Mouse (Mus musculus) heart, embryonic 10.5 days (tissue): ENCODE measurements around the gene Disc1. TPM values are rescaled to one million over a fixed set of nuclear protein-coding genes. Genes with fewer than 3 reads are reported as not detected.

Experiments used
- DNase-seq: peaks from one replicate; pipeline ENCODE4 v3.0.0-alpha.2; 2017; ENCODE audit warnings: low spot score
- H3K27ac ChIP-seq: fragments of 300-500 bp; sonication (generic); 2 replicates; pipeline ENCODE4 v1.5.1; 2016; ENCODE audit warnings: mild to moderate bottlenecking
- H3K27me3 ChIP-seq: fragments of 300-500 bp; sonication (generic); 2 replicates; pipeline ENCODE4 v1.6.1; 2016; ENCODE audit warnings: mild to moderate bottlenecking; ENCODE audit not compliant: poor library complexity, insufficient read depth, severe bottlenecking
- H3K36me3 ChIP-seq: fragments of 300-500 bp; sonication (generic); 2 replicates; pipeline ENCODE4 v1.6.1; 2016; ENCODE audit warnings: mild to moderate bottlenecking, moderate library complexity
- H3K4me1 ChIP-seq: fragments of 300-500 bp; sonication (generic); 2 replicates; pipeline ENCODE4 v1.6.1; 2016; ENCODE audit warnings: mild to moderate bottlenecking
- H3K4me3 ChIP-seq: fragments of 300-500 bp; sonication (generic); 2 replicates; pipeline ENCODE4 v1.5.1; 2016; ENCODE audit warnings: mild to moderate bottlenecking, moderate library complexity
- H3K9me3 ChIP-seq: fragments of 300-500 bp; sonication (generic); 2 replicates; pipeline ENCODE4 v1.6.1; 2016; ENCODE audit warnings: mild to moderate bottlenecking, moderate library complexity
- WGBS: fragments of 180-500 bp; shearing (Covaris S2); methylation state at CpG from one replicate; pipeline ENCODE4 v1.1.7; 2016; 5-methylcytosine and 5-hydroxymethylcytosine counted together
- polyA plus RNA-seq: library from polyadenylated mRNA; unstranded; fragments of >200 nt; fragmentation: Nextera tagmentation; extraction: Ambion mirVana; gene quantifications from 2 replicates; pipeline ENCODE4 v1.2.1, GENCODE M21; 2016

The Disc1 gene
- polyA plus RNA-seq, 1 experiment from 2014 or later = 2.8 TPM

- WGBS = 64% methylated on average over 10 of the region's 10 CpGs
Measured at GRCm38 (mm10) chr8:125223031-125223753, 169.2 kb downstream of the Disc1 start.

GRCm38 (mm10) chr8:125224271-125224699 lies 170.3 kb downstream of the Disc1 start:
- H3K4me1 ChIP-seq = peaks cover 65% of the 10 kb centered on the region
- H3K27ac ChIP-seq = 0 out of 2 replicates have a peak overlapping the region, but pooled peaks have one; percentile 59
- H3K4me3 ChIP-seq = no peak overlapping the region
- no peaks in the 10 kb centered on the region for H3K27me3 ChIP-seq
- no peaks in the 10 kb centered on the region for H3K9me3 ChIP-seq
- WGBS = 73% methylated on average over 6 of the region's 6 CpGs
- DNase-seq = no peak
- H3K36me3 ChIP-seq = no peaks in the 10 kb centered on the region

More at GRCm38 (mm10) chr8:125223031-125223753, 169.2 kb downstream of the Disc1 start:
- no peaks in the 10 kb centered on the region for H3K36me3 ChIP-seq
- H3K4me3 ChIP-seq = no peak overlapping the region
- H3K27ac ChIP-seq = peak overlapping the region; percentile 75
- no peak for DNase-seq
- no peaks in the 10 kb centered on the region for H3K27me3 ChIP-seq
- no peaks in the 10 kb centered on the region for H3K9me3 ChIP-seq
- H3K4me1 ChIP-seq = peaks cover 73% of the 10 kb centered on the region

- WGBS = 92% methylated on average over 9 of the region's 9 CpGs
- Histone ChIP-seq H3K27ac (peak overlapping the region; percentile 9; the same call in 1 of the 2 replicates), H3K4me3 (no peak overlapping the region), H3K36me3 (no peaks in the 10 kb centered on the region), H3K27me3 (no peaks in the 10 kb centered on the region), H3K4me1 (peaks cover 59% of the 10 kb centered on the region), H3K9me3 (no peaks in the 10 kb centered on the region)
- DNase-seq = no peak
Measured at GRCm38 (mm10) chr8:125225266-125225665, 171.3 kb downstream of the Disc1 start.

- DNase-seq = no peak
- Histone ChIP-seq H3K4me3 (no peak overlapping the region), H3K27ac (peak overlapping the region; percentile 72), H3K36me3 (no peaks in the 10 kb centered on the region), H3K4me1 (peaks cover 46% of the 10 kb centered on the region), H3K27me3 (no peaks in the 10 kb centered on the region), H3K9me3 (no peaks in the 10 kb centered on the region)
- 65% methylated on average over 14 of the region's 14 CpGs for WGBS
Measured at GRCm38 (mm10) chr8:125226989-125227624, 173.1 kb downstream of the Disc1 start.

GRCm38 (mm10) chr8:125230526-125231131 lies 176.6 kb downstream of the Disc1 start:
- H3K4me3 ChIP-seq = no peak overlapping the region
- no peaks in the 10 kb centered on the region for H3K27me3 ChIP-seq
- WGBS = 81% methylated on average over 5 of the region's 5 CpGs
- no peak for DNase-seq
- no peak overlapping the region for H3K27ac ChIP-seq
- H3K4me1 ChIP-seq = peaks cover 16% of the 10 kb centered on the region
- no peaks in the 10 kb centered on the region for H3K9me3 ChIP-seq
- peaks cover 4% of the 10 kb centered on the region for H3K36me3 ChIP-seq

- no peak for DNase-seq
- H3K27ac ChIP-seq = no peak overlapping the region
- H3K4me1 ChIP-seq = peaks cover 20% of the 10 kb centered on the region
- H3K4me3 ChIP-seq = no peak overlapping the region
- peaks cover 4% of the 10 kb centered on the region for H3K36me3 ChIP-seq
- H3K27me3 ChIP-seq = no peaks in the 10 kb centered on the region
- WGBS = 72% methylated on average over 9 of the region's 9 CpGs
- no peaks in the 10 kb centered on the region for H3K9me3 ChIP-seq
Measured at GRCm38 (mm10) chr8:125232724-125233123, 178.7 kb downstream of the Disc1 start.

- Histone ChIP-seq H3K27me3 (no peaks in the 10 kb centered on the region), H3K9me3 (no peaks in the 10 kb centered on the region), H3K36me3 (peaks cover 4% of the 10 kb centered on the region), H3K27ac (peak overlapping the region; percentile 86), H3K4me3 (peak overlapping the region; percentile 42), H3K4me1 (peaks cover 47% of the 10 kb centered on the region)
- 21% methylated on average over 22 of the region's 22 CpGs for WGBS
- DNase-seq = no peak
Measured at GRCm38 (mm10) chr8:125235898-125236835, 182.2 kb downstream of the Disc1 start.

- no peak overlapping the region for H3K27ac ChIP-seq
- H3K4me3 ChIP-seq = no peak overlapping the region
- no peaks in the 10 kb centered on the region for H3K27me3 ChIP-seq
- H3K4me1 ChIP-seq = peaks cover 72% of the 10 kb centered on the region
- WGBS = 56% methylated on average over 4 of the region's 4 CpGs
- H3K9me3 ChIP-seq = no peaks in the 10 kb centered on the region
- H3K36me3 ChIP-seq = no peaks in the 10 kb centered on the region
- DNase-seq = no peak
Measured at GRCm38 (mm10) chr8:125240763-125241162, 186.8 kb downstream of the Disc1 start.

GRCm38 (mm10) chr8:125242382-125242781 lies 188.4 kb downstream of the Disc1 start:
- Histone ChIP-seq H3K9me3 (no peaks in the 10 kb centered on the region), H3K4me1 (peaks cover 74% of the 10 kb centered on the region), H3K27me3 (no peaks in the 10 kb centered on the region), H3K36me3 (no peaks in the 10 kb centered on the region), H3K27ac (peak overlapping the region; percentile 64), H3K4me3 (no peak overlapping the region)
- 12% methylated on average over 10 of the region's 10 CpGs for WGBS
- DNase-seq = no peak

- 28% methylated on average over 4 of the region's 4 CpGs for WGBS
- no peaks in the 10 kb centered on the region for H3K27me3 ChIP-seq
- no peak overlapping the region for H3K4me3 ChIP-seq
- no peak for DNase-seq
- H3K9me3 ChIP-seq = no peaks in the 10 kb centered on the region
- peak overlapping the region; percentile 64 for H3K27ac ChIP-seq
- peaks cover 70% of the 10 kb centered on the region for H3K4me1 ChIP-seq
- H3K36me3 ChIP-seq = no peaks in the 10 kb centered on the region
Measured at GRCm38 (mm10) chr8:125242921-125243320, 188.9 kb downstream of the Disc1 start.

- DNase-seq = no peak
- Histone ChIP-seq H3K27me3 (no peaks in the 10 kb centered on the region), H3K9me3 (no peaks in the 10 kb centered on the region), H3K4me1 (peaks cover 41% of the 10 kb centered on the region), H3K27ac (0 out of 2 replicates have a peak overlapping the region, but pooled peaks have one; percentile 16), H3K36me3 (no peaks in the 10 kb centered on the region), H3K4me3 (no peak overlapping the region)
- 31% methylated on average over 7 of the region's 7 CpGs for WGBS
Measured at GRCm38 (mm10) chr8:125246737-125247292, 192.8 kb downstream of the Disc1 start.

GRCm38 (mm10) chr8:125247349-125247748 lies 193.4 kb downstream of the Disc1 start:
- H3K4me1 ChIP-seq = peaks cover 35% of the 10 kb centered on the region
- WGBS = 3% methylated on average over 1 of the region's 1 CpGs

More at GRCm38 (mm10) chr8:125247349-125247748, 193.4 kb downstream of the Disc1 start:
- Histone ChIP-seq H3K36me3 (no peaks in the 10 kb centered on the region), H3K27me3 (no peaks in the 10 kb centered on the region), H3K4me3 (no peak overlapping the region), H3K9me3 (no peaks in the 10 kb centered on the region), H3K27ac (no peak overlapping the region)
- DNase-seq = no peak
